Mouse (Mus musculus) liver, embryonic 11.5 days (tissue): Measurements from ENCODE around the gene Mmaa. TPM values are rescaled to one million over a fixed set of nuclear protein-coding genes. Genes with fewer than 3 reads are reported as not detected.

Experiments
- ATAC-seq: fragments of 200-750 bp; cut with Nextera tagmentation; replicated peaks from 2 replicates; pipeline ENCODE4 v1.8.0; 2017; ENCODE audit warnings: moderate number of reproducible peaks, mild to moderate bottlenecking, moderate TSS enrichment, moderate library complexity; ENCODE audit not compliant: low FRiP score
- DNase-seq: peaks from one replicate; pipeline ENCODE4 v3.0.0-alpha.2; 2017; ENCODE audit warnings: low spot score
- H3K27ac ChIP-seq: fragments of 300-500 bp; sonication (generic); 2 replicates; pipeline ENCODE4 v1.5.1; 2014; ENCODE audit warnings: mild to moderate bottlenecking, low read depth, low read length, control low read depth
- H3K27me3 ChIP-seq: fragments of 300-500 bp; sonication (generic); replicated peaks from 2 replicates; pipeline ENCODE4 v1.6.1; 2014; ENCODE audit warnings: low read length, mixed read lengths; ENCODE audit not compliant: control insufficient read depth, insufficient read depth
- H3K36me3 ChIP-seq: fragments of 300-500 bp; sonication (generic); 2 replicates; pipeline ENCODE4 v1.6.1; 2014; ENCODE audit warnings: mild to moderate bottlenecking, low read length, moderate library complexity, mixed read lengths; ENCODE audit not compliant: control insufficient read depth, insufficient read depth
- H3K4me1 ChIP-seq: fragments of 300-500 bp; sonication (generic); replicated peaks from 2 replicates; pipeline ENCODE4 v1.6.1; 2014; ENCODE audit warnings: low read length, mixed read lengths; ENCODE audit not compliant: control insufficient read depth, insufficient read depth
- H3K4me2 ChIP-seq: fragments of 300-500 bp; sonication (generic); 2 replicates; pipeline ENCODE4 v1.6.1; 2014; ENCODE audit warnings: mild to moderate bottlenecking, control low read depth, moderate library complexity
- H3K4me3 ChIP-seq: fragments of 300-500 bp; sonication (generic); 2 replicates; pipeline ENCODE4 v1.5.1; 2014; ENCODE audit warnings: low read depth, low read length, control low read depth
- H3K9ac ChIP-seq: fragments of 300-500 bp; sonication (generic); 2 replicates; pipeline ENCODE4 v1.6.1; 2014; ENCODE audit warnings: low read depth, low read length, control low read depth
- H3K9me3 ChIP-seq: fragments of 300-500 bp; sonication (generic); 2 replicates; pipeline ENCODE4 v1.6.1; 2016; ENCODE audit warnings: low read length, inconsistent platforms, mixed read lengths; ENCODE audit not compliant: control insufficient read depth
- WGBS: fragments of 180-500 bp; shearing (Covaris S2); extraction: QIAGEN DNeasy Blood & Tissue Kit; methylation state at CpG from one replicate; pipeline ENCODE4 v1.1.7; 2014; 5-methylcytosine and 5-hydroxymethylcytosine counted together
- polyA plus RNA-seq: library from polyadenylated mRNA; unstranded; fragments of >200 nt; fragmentation: Nextera tagmentation; extraction: Ambion mirVana; gene quantifications from 2 replicates; pipeline ENCODE4 v1.2.1, GENCODE M21; 2014

Gene Mmaa
- polyA plus RNA-seq, 1 experiment from 2014 or later = 7.7 TPM

GRCm38 (mm10) chr8:79253742-79254141, 41.0 kb downstream of the Mmaa start:
- H3K27ac ChIP-seq = no peak overlapping the region
- no peak overlapping the region for H3K9ac ChIP-seq
- ATAC-seq (no peak), DNase-seq (no peak)
- H3K4me1 ChIP-seq = no peaks in the 10 kb centered on the region
- WGBS = 85% methylated on average over 6 of the region's 6 CpGs
- no peaks in the 10 kb centered on the region for H3K9me3 ChIP-seq
- no peak overlapping the region for H3K4me3 ChIP-seq
- no peaks in the 10 kb centered on the region for H3K36me3 ChIP-seq
- H3K4me2 ChIP-seq = no peak overlapping the region
- H3K27me3 ChIP-seq = no peaks in the 10 kb centered on the region

- WGBS = 86% methylated on average over 6 of the region's 6 CpGs
- no peak for DNase-seq
- Histone ChIP-seq H3K9me3 (no peaks in the 10 kb centered on the region), H3K4me2 (no peak within 1 kb of the TSS), H3K4me3 (no peak within 1 kb of the TSS), H3K27me3 (no peaks in the 10 kb centered on the region), H3K27ac (no peak within 1 kb of the TSS), H3K9ac (no peak within 1 kb of the TSS), H3K36me3 (no peaks in the 10 kb centered on the region), H3K4me1 (no peaks in the 10 kb centered on the region)
- ATAC-seq = no peak
Measured at GRCm38 (mm10) chr8:79248470-79248869, 46.3 kb downstream of the Mmaa start, which contains the start of gene 1700011L22Rik. 1700011L22Rik (minus strand) TSS chr8:79248570.

DNA sequence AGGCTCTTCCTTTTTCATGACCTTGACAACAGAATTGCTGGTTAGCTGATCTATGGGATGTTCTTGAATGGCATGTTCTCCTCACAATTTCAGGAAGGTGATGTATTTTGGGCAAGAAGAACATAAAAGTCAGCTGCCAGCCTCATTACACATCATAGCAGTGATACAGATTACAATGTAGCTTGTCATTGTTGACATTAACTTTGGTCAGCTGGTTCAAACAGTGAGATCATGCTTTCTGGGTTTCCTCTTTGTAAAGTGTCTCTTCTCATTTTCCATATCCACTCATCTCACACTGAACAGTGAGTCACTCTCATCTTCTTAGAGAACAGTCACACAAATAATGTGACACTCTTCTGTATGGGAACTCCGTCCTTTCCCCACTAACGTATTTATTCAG, 51.3 kb downstream of the Mmaa start:
- 88% methylated on average over 2 of the region's 2 CpGs for WGBS
- H3K4me1 ChIP-seq = no peaks in the 10 kb centered on the region
- no peak overlapping the region for H3K4me2 ChIP-seq
- no peak for ATAC-seq
- H3K27me3 ChIP-seq = no peaks in the 10 kb centered on the region
- no peak for DNase-seq
- no peak overlapping the region for H3K9ac ChIP-seq
- no peaks in the 10 kb centered on the region for H3K36me3 ChIP-seq
- no peaks in the 10 kb centered on the region for H3K9me3 ChIP-seq
- no peak overlapping the region for H3K4me3 ChIP-seq
- no peak overlapping the region for H3K27ac ChIP-seq

DNA sequence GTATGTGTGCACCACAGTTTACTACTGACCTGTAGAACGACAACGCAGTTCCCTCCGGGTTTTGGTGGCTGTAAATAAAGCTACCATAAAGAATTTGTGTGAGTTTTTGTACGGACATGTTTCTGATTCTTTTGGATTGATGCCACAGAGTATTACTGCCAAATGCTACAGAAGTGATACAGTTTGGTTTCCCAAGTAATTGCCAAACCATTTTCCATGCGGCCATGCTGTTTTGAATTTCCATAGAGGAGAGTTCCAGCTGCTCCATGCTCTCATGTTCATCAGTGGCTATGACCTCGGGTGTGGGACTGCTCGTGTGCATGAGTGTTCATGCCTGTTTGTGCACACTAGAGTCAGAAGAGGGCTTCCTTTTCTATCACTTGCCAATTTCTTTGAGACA, 54.7 kb downstream of the Mmaa start:
- ATAC-seq (no peak), DNase-seq (no peak)
- H3K4me1 ChIP-seq = no peaks in the 10 kb centered on the region
- H3K4me2 ChIP-seq = no peak overlapping the region
- no peaks in the 10 kb centered on the region for H3K9me3 ChIP-seq
- WGBS = 82% methylated on average over 7 of the region's 7 CpGs
- H3K9ac ChIP-seq = no peak overlapping the region
- H3K4me3 ChIP-seq = no peak overlapping the region
- H3K36me3 ChIP-seq = no peaks in the 10 kb centered on the region
- no peaks in the 10 kb centered on the region for H3K27me3 ChIP-seq
- no peak overlapping the region for H3K27ac ChIP-seq

DNA sequence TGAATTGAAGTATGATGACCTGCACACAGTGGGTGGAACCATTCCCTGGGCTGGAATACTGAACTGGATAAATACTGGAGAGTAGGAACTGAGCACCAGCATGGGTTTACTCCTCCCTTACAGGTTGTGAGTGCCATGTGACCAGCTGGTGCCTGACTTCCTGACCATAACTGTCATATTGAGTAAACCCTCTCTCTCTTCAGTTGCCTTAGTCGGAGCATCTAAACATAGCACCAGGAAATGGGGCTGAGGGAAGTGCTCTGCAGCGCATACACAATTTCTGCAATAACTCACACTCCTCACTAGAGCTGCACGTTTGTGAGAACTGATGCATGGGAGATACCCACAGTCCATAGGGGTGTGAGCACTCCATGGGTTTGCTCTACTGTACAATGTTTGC, 55.4 kb downstream of the Mmaa start:
- no peak overlapping the region for H3K4me3 ChIP-seq
- 47% methylated on average over 3 of the region's 3 CpGs for WGBS
- DNase-seq = no peak
- H3K27ac ChIP-seq = no peak overlapping the region
- no peak overlapping the region for H3K9ac ChIP-seq
- H3K36me3 ChIP-seq = no peaks in the 10 kb centered on the region
- ATAC-seq = no peak
- H3K9me3 ChIP-seq = no peaks in the 10 kb centered on the region
- H3K27me3 ChIP-seq = no peaks in the 10 kb centered on the region
- H3K4me2 ChIP-seq = no peak overlapping the region
- no peaks in the 10 kb centered on the region for H3K4me1 ChIP-seq

DNA sequence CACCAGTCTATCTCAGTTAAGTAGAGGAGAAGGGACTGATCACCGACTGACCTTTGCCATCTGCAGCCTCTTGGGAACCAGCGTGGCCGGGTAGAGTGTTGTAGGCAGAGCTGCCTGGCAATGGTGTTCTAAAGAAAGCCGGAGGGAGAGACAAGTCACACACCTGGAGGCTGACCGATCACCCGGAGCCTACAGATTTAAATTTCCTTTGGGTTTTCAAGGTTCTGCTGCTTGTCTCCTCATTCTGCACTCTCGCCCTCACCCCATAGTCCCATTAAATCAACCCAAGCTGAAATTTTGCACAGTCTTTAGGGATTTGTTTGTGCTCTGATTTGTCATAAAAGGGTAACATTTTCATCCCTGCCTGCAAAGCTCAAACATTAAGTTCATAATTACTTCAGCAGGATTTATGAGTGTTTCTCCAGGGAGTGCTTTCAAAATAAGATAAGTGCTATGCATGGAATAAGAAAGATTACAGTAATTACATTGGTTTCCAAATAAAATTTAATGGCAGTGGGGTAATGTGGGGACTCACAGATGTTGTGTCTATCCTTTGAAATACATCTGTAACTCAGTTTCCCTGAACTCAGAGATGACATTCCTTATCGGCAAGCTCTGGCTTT, 65.4 kb downstream of the Mmaa start:
- Histone ChIP-seq H3K9me3 (no peaks in the 10 kb centered on the region), H3K4me1 (no peaks in the 10 kb centered on the region)

GRCm38 (mm10) chr8:79227916-79228315, 66.8 kb downstream of the Mmaa start:
- Histone ChIP-seq H3K4me3 (no peak overlapping the region), H3K4me1 (no peaks in the 10 kb centered on the region), H3K27me3 (no peaks in the 10 kb centered on the region), H3K9me3 (no peaks in the 10 kb centered on the region), H3K36me3 (no peaks in the 10 kb centered on the region), H3K9ac (no peak overlapping the region), H3K27ac (no peak overlapping the region), H3K4me2 (no peak overlapping the region)
- 84% methylated on average over 3 of the region's 3 CpGs for WGBS
- DNase-seq (no peak), ATAC-seq (no peak)

More for the DNA sequence above, 65.4 kb downstream of the Mmaa start:
- Histone ChIP-seq H3K4me2 (no peak overlapping the region), H3K36me3 (no peaks in the 10 kb centered on the region), H3K27ac (no peak overlapping the region), H3K27me3 (no peaks in the 10 kb centered on the region), H3K4me3 (no peak overlapping the region), H3K9ac (no peak overlapping the region)
- 86% methylated on average over 8 of the region's 8 CpGs for whole genome bisulfite sequencing
- no peak for DNase-seq
- ATAC-seq = no peak

- Histone ChIP-seq H3K36me3 (no peaks in the 10 kb centered on the region), H3K9ac (no peak overlapping the region), H3K4me3 (no peak overlapping the region), H3K27me3 (no peaks in the 10 kb centered on the region), H3K4me1 (no peaks in the 10 kb centered on the region), H3K9me3 (no peaks in the 10 kb centered on the region), H3K27ac (no peak overlapping the region), H3K4me2 (no peak overlapping the region)
- DNase-seq = no peak
- 73% methylated on average over 4 of the region's 4 CpGs for WGBS
- ATAC-seq = no peak
Measured at GRCm38 (mm10) chr8:79227194-79227593, 67.5 kb downstream of the Mmaa start.

- 75% methylated on average over 3 of the region's 3 CpGs for WGBS
- H3K27ac ChIP-seq = no peak overlapping the region
- no peak overlapping the region for H3K9ac ChIP-seq
- no peak overlapping the region for H3K4me3 ChIP-seq
- DNase-seq (no peak), ATAC-seq (no peak)
- no peak overlapping the region for H3K4me2 ChIP-seq
- H3K9me3 ChIP-seq = no peaks in the 10 kb centered on the region
- H3K4me1 ChIP-seq = no peaks in the 10 kb centered on the region
- no peaks in the 10 kb centered on the region for H3K27me3 ChIP-seq
- no peaks in the 10 kb centered on the region for H3K36me3 ChIP-seq
Measured at GRCm38 (mm10) chr8:79226046-79226445, 68.7 kb downstream of the Mmaa start.
